Mouse (Mus musculus) liver, embryonic 14.5 days (tissue): ENCODE results near the gene Pts. TPM values are rescaled to one million over a fixed set of nuclear protein-coding genes. Genes with fewer than 3 reads are reported as not detected.

Experiments used
- ATAC-seq: fragments of 200-750 bp; cut with Nextera tagmentation; 2 replicates; pipeline ENCODE4 v1.8.0; 2017; ENCODE audit warnings: moderate number of reproducible peaks, mild to moderate bottlenecking, moderate library complexity; ENCODE audit not compliant: insufficient read depth
- DNase-seq, 3 experiments: peaks; one replicate each; pipeline ENCODE4 v3.0.0-alpha.2; 2012 to 2013; ENCODE audit warnings: low read depth in 3 of 3, low spot score in 3 of 3
- H3K27ac ChIP-seq: fragments of 300-500 bp; sonication (generic); 2 replicates; pipeline ENCODE4 v1.5.1; 2014; ENCODE audit warnings: moderate library complexity, mild to moderate bottlenecking, control low read depth, inconsistent platforms
- H3K27me3 ChIP-seq: fragments of 300-500 bp; sonication (generic); 2 replicates; pipeline ENCODE4 v1.6.1; 2014; ENCODE audit warnings: mild to moderate bottlenecking, low read length, moderate library complexity; ENCODE audit not compliant: control insufficient read depth, insufficient read depth
- H3K36me3 ChIP-seq: fragments of 300-500 bp; sonication (generic); replicated peaks from 2 replicates; pipeline ENCODE4 v1.6.1; 2014; ENCODE audit warnings: low read depth; ENCODE audit not compliant: control insufficient read depth, insufficient read depth
- H3K4me1 ChIP-seq, 2 experiments: fragments of 200-500 bp in 1 of 2; fragments of 300-500 bp in 1 of 2; sonication (generic) in 1 of 2; replicated peaks; 2 replicates each; pipeline ENCODE4 v1.6.1; 2012 to 2014; ENCODE audit warnings: antibody characterized with exemption in 1 of 2, inconsistent platforms in 1 of 2, low read length in 1 of 2; ENCODE audit not compliant: control insufficient read depth in 2 of 2, insufficient read depth in 2 of 2
- H3K4me2 ChIP-seq: fragments of 300-500 bp; sonication (generic); 2 replicates; pipeline ENCODE4 v1.6.1; 2014; ENCODE audit warnings: low read depth, mild to moderate bottlenecking, control low read depth, moderate library complexity
- H3K4me3 ChIP-seq, 2 experiments: fragments of 200-500 bp in 1 of 2; fragments of 300-500 bp in 1 of 2; sonication (generic) in 1 of 2; 2 replicates each; pipeline ENCODE4 v1.5.1; 2012 to 2014; ENCODE audit warnings: low read depth in 2 of 2, low read length in 2 of 2, mild to moderate bottlenecking in 2 of 2, control low read depth in 1 of 2, inconsistent platforms in 1 of 2, moderate library complexity in 1 of 2; ENCODE audit not compliant: insufficient read depth in 1 of 2
- H3K9ac ChIP-seq: fragments of 300-500 bp; sonication (generic); replicated peaks from 2 replicates; pipeline ENCODE4 v1.6.1; 2014; ENCODE audit warnings: mild to moderate bottlenecking, control low read depth, moderate library complexity
- H3K9me3 ChIP-seq: fragments of 300-500 bp; sonication (generic); 2 replicates; pipeline ENCODE4 v1.6.1; 2016; ENCODE audit warnings: low read length, mixed read lengths; ENCODE audit not compliant: control insufficient read depth
- CTCF ChIP-seq: IDR thresholded peaks from 2 replicates; pipeline ENCODE4 v1.5.1; 2016; ENCODE audit warnings: antibody characterized with exemption, low read depth, control low read depth
- EP300 ChIP-seq: IDR thresholded peaks from 2 replicates; pipeline ENCODE4 v1.6.1; 2016; ENCODE audit warnings: antibody characterized with exemption, low read depth
- WGBS: fragments of 180-500 bp; shearing (Covaris S2); extraction: QIAGEN DNeasy Blood & Tissue Kit; methylation state at CpG from one replicate; pipeline ENCODE4 v1.1.7; 2014; ENCODE audit not compliant: insufficient replicate concordance; 5-methylcytosine and 5-hydroxymethylcytosine counted together
- polyA plus RNA-seq, 2 experiments: library from polyadenylated mRNA; depleted of rRNA in 1 of 2; stranded (reverse) in 1 of 2; unstranded in 1 of 2; fragments of >200 nt; fragmentation: Nextera tagmentation in 1 of 2; extraction: Ambion mirVana in 1 of 2; gene quantifications; 2 replicates each; pipeline versions ENCODE4 v1.2.1 to v1.2.3; 2012 to 2014

Pts gene
- polyA plus RNA-seq, 2 experiments = 23.7 to 34.4 TPM

GRCm38 (mm10) chr9:50505405-50505804 is 23.1 kb downstream of the Pts start:
- TF ChIP-seq CTCF (no peak), EP300 (no peak)
- ATAC-seq (no peak), DNase-seq (no peak)
- H3K4me3 ChIP-seq = no peak overlapping the region
- H3K36me3 ChIP-seq = no peaks in the 10 kb centered on the region
- H3K4me2 ChIP-seq = no peak overlapping the region
- no peaks in the 10 kb centered on the region for H3K9me3 ChIP-seq
- H3K27me3 ChIP-seq = no peaks in the 10 kb centered on the region
- peaks cover 0 to 13% of the 10 kb centered on the region in 2 experiments; a peak in 2 of 4 replicates for H3K4me1 ChIP-seq
- H3K9ac ChIP-seq = no peak overlapping the region
- H3K27ac ChIP-seq = no peak overlapping the region
- WGBS = 54% methylated on average over 6 of the region's 6 CpGs

- H3K4me3 ChIP-seq = no peak overlapping the region
- TF ChIP-seq EP300 (no peak), CTCF (no peak)
- no peak overlapping the region for H3K4me2 ChIP-seq
- 36% methylated on average over 3 of the region's 3 CpGs for WGBS
- no peak for DNase-seq
- no peaks in the 10 kb centered on the region for H3K27me3 ChIP-seq
- H3K9ac ChIP-seq = no peak overlapping the region
- ATAC-seq = no peak
- H3K36me3 ChIP-seq = no peaks in the 10 kb centered on the region
- no peak overlapping the region for H3K27ac ChIP-seq
- no peaks in the 10 kb centered on the region for H3K9me3 ChIP-seq
- H3K4me1 ChIP-seq = peaks cover 0 to 13% of the 10 kb centered on the region in 2 experiments; a peak in 2 of 4 replicates
Observed at GRCm38 (mm10) chr9:50502949-50503348, 25.6 kb downstream of the Pts start.

GRCm38 (mm10) chr9:50500974-50501501 is 27.5 kb downstream of the Pts start:
- Histone ChIP-seq H3K9ac (peak overlapping the region; percentile 44; the same call in 1 of the 2 replicates), H3K4me1 (peaks cover 0 to 22% of the 10 kb centered on the region in 2 experiments; a peak in 2 of 4 replicates), H3K4me2 (peak overlapping the region; percentile 58), H3K36me3 (no peaks in the 10 kb centered on the region), H3K4me3 (peak overlapping the region; percentile 31 to 67), H3K9me3 (no peaks in the 10 kb centered on the region), H3K27ac (no peak overlapping the region), H3K27me3 (no peaks in the 10 kb centered on the region)
- WGBS = 17% methylated on average over 14 of the region's 14 CpGs
- DNase-seq = peak in 1 of 3 experiments; percentile 72
- TF ChIP-seq EP300 (no peak), CTCF (no peak)
- peak; percentile 76; the same call in 1 of the 2 replicates for ATAC-seq

GRCm38 (mm10) chr9:50500467-50500973 is 28.0 kb downstream of the Pts start:
- TF ChIP-seq EP300 = no peak
- no peak for TF ChIP-seq CTCF
- no peaks in the 10 kb centered on the region for H3K36me3 ChIP-seq
- H3K27ac ChIP-seq = no peak overlapping the region
- no peak for ATAC-seq
- peak overlapping the region; percentile 58 for H3K4me2 ChIP-seq
- peak overlapping the region; percentile 44; the same call in 1 of the 2 replicates for H3K9ac ChIP-seq
- H3K4me1 ChIP-seq = peaks cover 0 to 24% of the 10 kb centered on the region in 2 experiments; a peak in 3 of 4 replicates
- 48% methylated on average over 15 of the region's 15 CpGs for WGBS
- H3K9me3 ChIP-seq = no peaks in the 10 kb centered on the region
- H3K27me3 ChIP-seq = no peaks in the 10 kb centered on the region
- H3K4me3 ChIP-seq = peak overlapping the region; percentile 31 to 67
- no peak for DNase-seq

GRCm38 (mm10) chr9:50499781-50500180 is 28.7 kb downstream of the Pts start:
- H3K9me3 ChIP-seq = no peaks in the 10 kb centered on the region
- H3K4me2 ChIP-seq = no peak overlapping the region
- no peak overlapping the region for H3K4me3 ChIP-seq
- H3K4me1 ChIP-seq = peaks cover 0 to 24% of the 10 kb centered on the region in 2 experiments; a peak in 3 of 4 replicates
- TF ChIP-seq EP300 = no peak
- no peak for TF ChIP-seq CTCF
- no peaks in the 10 kb centered on the region for H3K36me3 ChIP-seq
- DNase-seq (no peak), ATAC-seq (no peak)
- H3K27me3 ChIP-seq = no peaks in the 10 kb centered on the region
- no peak overlapping the region for H3K9ac ChIP-seq
- H3K27ac ChIP-seq = no peak overlapping the region
- 72% methylated on average over 3 of the region's 3 CpGs for WGBS
